Mouse (Mus musculus): ENCODE measurements around the gene Orai1.
"Not testable (repeated sequence)": the region's sequence is repeated elsewhere in the genome, so short reads cannot be mapped to it uniquely, and the experiment has no call there.

The Orai1 gene

DNA sequence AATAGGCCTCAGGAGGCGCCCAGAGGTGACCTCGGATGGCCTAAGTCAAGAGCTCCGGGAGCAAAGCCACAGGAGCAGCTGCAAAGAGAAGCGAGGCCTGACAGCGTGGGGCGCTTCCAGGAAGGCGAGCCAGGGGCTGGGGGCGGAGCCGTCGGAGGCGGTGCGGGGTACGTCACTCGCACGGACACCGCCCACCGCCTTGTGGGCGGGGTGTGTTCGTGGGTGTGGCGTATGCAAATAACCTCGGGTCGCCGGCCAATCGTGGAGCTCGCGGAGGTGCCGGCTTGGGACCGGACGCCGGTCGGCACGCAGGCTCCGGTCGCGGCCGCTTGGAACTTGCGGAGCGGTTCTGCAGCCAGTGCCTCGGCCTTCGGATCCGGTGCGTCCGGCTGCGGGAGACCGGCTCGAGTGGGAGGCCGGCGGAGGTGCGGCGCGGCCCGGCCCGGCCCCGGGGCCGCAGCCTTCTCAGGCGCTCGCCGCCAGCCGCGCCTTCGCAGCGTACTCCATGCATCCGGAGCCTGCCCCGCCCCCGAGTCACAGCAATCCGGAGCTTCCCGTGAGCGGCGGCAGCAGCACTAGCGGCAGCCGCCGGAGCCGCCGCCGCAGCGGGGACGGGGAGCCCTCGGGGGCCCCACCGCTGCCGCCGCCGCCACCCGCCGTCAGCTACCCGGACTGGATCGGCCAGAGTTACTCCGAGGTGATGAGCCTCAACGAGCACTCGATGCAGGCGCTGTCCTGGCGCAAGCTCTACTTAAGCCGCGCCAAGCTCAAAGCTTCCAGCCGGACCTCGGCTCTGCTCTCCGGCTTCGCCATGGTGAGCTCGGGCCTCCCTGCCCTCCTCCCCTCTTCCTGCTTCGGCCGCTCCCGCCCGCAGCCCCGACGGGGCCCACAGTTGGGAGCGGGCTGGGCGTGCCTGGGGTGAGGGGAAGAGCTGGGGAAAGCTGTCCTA lies at the start of gene Orai1:
Gene Orai1, plus strand, starts transcription at position 322 of the 949 bp plus-strand sequence.
- peak; percentile 96 for DNase-seq (ENCODE audit: low spot score)

DNA sequence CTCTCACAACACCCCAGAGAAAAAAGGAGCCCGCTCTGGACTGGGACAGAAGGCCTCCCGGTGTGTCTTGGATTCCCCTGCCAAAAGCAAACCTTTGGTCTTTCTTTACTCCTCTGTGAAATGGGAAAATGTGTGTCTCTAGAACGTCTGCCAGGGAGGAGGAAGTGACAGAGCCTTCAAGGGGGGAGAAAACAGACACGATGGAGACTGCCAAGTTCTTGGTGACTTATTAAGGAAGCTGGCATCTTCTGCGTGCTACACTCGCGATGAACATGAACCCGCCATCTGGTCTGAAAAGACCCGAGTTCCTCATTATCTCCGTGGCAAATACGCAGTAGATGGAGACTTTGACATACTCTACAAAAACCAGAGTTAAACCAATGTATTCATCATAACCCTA lies 49.4 kb upstream of the Orai1 start:
- DNase-seq (ENCODE audit: low spot score): no peak

GRCm38 (mm10) chr5:122968322-122968721 lies 46.6 kb upstream of the Orai1 start:
- peak; percentile 87 for DNase-seq (ENCODE audit: low spot score)

DNA sequence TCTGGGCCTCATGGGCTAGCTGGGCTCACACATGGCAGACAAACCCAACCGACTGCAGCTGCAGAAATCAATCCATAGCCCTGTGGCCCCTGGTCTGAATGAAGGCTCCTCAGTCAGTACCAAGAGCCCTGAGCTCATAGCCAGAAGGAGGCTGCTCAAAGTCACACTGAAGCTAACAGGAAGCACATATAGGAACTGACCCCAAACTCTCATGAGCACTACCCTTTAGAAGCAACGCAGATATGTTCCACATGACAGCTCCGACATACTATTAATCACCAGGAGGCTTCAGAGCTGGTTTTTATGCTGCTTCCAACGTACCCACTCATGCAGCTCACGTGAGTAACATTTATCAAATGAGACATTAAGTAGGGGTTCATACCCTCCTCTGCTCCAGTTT lies 44.8 kb upstream of the Orai1 start:
- no peak for DNase-seq (ENCODE audit: low spot score)

DNA sequence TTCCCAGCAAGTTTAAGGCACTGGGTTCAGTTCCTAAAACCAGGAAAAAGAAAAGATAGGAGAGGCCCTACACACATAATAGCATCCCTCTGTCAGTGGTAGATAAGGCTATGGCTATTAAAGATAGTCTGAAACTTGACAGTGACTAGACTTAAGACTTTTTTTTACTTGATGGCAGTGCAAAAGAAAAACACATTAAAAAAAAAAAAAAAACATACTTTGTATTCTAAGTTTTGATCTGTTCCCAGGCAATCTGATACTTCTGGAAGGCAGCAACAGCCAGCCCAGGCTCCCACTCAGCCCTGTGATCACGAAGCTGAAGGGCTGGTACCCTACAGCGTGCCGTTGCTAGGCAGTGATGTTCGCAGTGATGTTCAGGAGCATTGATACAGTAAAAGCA lies 43.4 kb upstream of the Orai1 start:
- no peak for DNase-seq (ENCODE audit: low spot score)

- no peak for DNase-seq (ENCODE audit: low spot score)
These were observed 42.8 kb upstream of the Orai1 start for GRCm38 (mm10) chr5:122972116-122972515.

DNA sequence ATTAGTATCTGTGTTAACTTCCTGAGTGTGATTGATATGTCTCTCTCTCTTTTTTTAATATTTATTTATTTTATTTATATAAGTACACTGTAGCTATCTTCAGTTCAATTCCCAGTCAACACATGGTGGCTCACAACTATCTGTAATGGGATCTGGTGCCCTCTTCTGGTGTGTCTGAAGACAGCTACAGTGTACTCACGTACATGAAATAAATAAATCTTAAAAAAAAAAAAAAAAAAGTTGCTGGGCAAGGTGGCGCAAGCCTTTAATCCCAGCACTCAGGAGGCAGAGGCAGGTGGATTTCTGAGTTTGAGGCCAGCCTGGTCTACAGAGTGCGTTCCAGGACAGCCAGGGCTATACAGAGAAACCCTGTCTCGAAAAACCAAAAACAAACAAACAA lies 40.2 kb upstream of the Orai1 start:
- DNase-seq (ENCODE audit: low spot score): not testable (repeated sequence)

- no peak for DNase-seq (ENCODE audit: low spot score)
These were observed 35.9 kb upstream of the Orai1 start for GRCm38 (mm10) chr5:122978970-122979369.

DNA sequence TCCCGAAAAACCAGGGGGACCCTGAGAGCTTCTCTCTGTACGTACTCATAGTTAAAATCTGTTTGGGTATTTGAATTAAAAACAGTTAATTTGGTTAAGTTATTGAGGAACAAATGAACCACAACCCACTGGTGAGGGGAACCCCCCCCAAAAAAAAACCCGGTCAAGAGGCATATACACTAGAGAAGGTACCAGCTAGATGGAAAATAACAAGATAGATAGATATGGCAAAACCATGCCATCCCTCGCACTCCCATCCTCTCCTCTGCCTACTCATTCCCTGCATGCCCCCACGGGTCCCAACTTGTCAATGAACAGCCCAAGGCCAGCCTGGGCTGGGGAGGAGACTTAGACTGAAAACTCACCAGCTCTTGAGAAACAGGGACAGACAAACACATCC lies 30.4 kb upstream of the Orai1 start:
- no peak for DNase-seq (ENCODE audit: low spot score)

GRCm38 (mm10) chr5:122985276-122985675 lies 29.6 kb upstream of the Orai1 start:
- no peak for DNase-seq (ENCODE audit: low spot score)

GRCm38 (mm10) chr5:122986091-122986493 lies 28.8 kb upstream of the Orai1 start:
- no peak for DNase-seq (ENCODE audit: low spot score)

DNA sequence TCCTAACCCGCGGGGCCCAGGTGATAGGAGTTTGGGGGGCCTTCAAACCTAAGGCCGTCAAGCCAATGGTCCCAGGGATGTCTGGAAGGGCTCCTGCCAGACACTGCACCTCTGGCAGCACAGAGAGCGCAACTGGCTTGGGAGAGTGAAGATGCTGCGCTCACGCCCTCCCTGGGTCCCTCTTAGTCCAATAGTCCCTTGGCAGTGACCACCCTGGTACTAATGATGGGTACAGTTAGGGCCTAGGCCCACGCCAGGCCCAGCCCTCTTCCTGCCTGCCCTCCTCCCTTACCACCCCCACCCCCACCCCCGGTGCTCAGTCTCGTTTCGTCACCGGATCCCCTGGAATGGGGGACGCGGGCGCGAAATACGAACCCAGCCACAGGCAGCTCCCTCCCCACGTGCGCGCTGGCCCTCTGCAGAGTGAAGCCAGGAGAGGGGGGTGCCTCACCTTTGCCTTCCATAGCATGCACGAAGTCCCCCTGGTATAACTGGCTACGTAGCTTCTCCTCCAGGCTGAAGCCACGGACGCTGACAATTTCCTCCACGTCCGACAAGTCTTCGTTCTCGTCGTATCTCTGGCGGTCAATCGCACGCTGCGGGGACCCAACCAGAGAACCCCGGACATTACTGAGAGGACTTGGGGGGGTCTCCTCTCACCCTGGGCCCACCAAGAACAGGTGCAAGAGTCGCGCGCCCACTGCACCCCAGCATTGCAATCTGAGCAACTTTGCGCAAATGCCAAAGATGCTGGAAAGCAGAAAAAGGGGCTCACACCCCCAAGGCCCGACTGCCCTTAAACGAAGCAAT lies 27.5 kb upstream of the Orai1 start:
- peak; percentile 45 for DNase-seq (ENCODE audit: low spot score)

DNA sequence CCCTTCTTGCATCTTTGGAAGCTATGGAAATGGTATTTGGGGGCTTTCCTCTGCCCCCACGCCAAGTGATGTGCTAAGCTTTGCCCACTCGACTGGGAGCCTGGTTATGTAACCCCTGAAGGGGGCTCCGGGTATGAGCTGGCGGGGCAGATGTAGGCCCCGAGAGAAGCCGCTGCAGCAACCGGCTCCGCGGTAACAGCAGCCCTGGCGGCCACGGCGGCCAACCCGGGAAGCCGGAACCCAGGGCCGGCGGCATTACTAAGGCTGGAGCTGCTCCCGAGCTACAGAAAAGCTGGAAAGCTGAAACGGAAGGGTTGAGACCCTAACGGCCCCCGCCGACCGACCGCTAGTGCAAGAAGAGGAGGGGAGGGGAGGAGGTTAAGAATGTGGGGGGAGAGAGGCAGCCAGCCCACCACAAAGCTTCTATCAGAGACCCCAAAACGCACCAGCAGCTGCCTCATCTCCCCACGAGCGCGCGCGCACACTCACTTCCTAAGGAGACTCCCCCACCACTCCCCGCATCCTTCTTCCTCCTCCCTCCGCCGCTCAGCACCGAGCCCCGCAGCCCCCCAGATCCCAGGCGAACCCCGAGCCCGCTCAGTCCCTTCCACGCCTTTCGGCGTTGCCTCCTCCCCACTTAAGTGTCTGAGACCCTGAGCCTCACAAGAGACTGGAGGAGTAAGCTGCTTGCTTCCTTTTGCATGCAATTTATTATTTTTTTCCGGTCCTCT lies 26.7 kb upstream of the Orai1 start:
- DNase-seq (ENCODE audit: low spot score): peak; percentile 60

- DNase-seq (ENCODE audit: low spot score): peak; percentile 78
These were observed 25.8 kb upstream of the Orai1 start for GRCm38 (mm10) chr5:122989001-122989525.

- DNase-seq (ENCODE audit: low spot score): peak; percentile 54
These were observed 25.1 kb upstream of the Orai1 start, which contains the start of gene Kdm2b for GRCm38 (mm10) chr5:122989551-122990330. Kdm2b (minus strand) TSS chr5:122989823.

GRCm38 (mm10) chr5:122990411-122991160 lies 24.3 kb upstream of the Orai1 start:
- no peak for DNase-seq (ENCODE audit: low spot score)

- DNase-seq (ENCODE audit: low spot score): no peak
These were observed 23.4 kb upstream of the Orai1 start for GRCm38 (mm10) chr5:122991350-122992004.

- no peak for DNase-seq (ENCODE audit: low spot score)
These were observed 21.1 kb upstream of the Orai1 start for GRCm38 (mm10) chr5:122993811-122994210.

- peak; percentile 95 for DNase-seq (ENCODE audit: low spot score)
These were observed 20.5 kb upstream of the Orai1 start for GRCm38 (mm10) chr5:122994303-122994846.

All from retina, embryonic 14.5 days (tissue).